Mouse (Mus musculus) heart, embryonic 14.5 days (tissue): Measurements from ENCODE around the gene Rbbp4. TPM values are rescaled to one million over a fixed set of nuclear protein-coding genes. Genes with fewer than 3 reads are reported as not detected.

ENCODE experiments used
- ATAC-seq: fragments of 200-750 bp; cut with Nextera tagmentation; 2 replicates; pipeline ENCODE4 v1.8.0; 2017; ENCODE audit warnings: low read depth, moderate TSS enrichment; ENCODE audit not compliant: insufficient number of reproducible peaks, insufficient read depth, low FRiP score
- H3K27ac ChIP-seq, 2 experiments: fragments of 200-500 bp in 1 of 2; fragments of 300-500 bp in 1 of 2; sonication (generic) in 1 of 2; replicated peaks in 1 of 2; 2 replicates each; pipeline ENCODE4 v1.5.1; 2012 to 2014; ENCODE audit warnings: low read depth in 2 of 2, low read length in 2 of 2, control low read depth in 1 of 2, mild to moderate bottlenecking in 1 of 2, mixed read lengths in 1 of 2; ENCODE audit not compliant: control insufficient read depth in 1 of 2, insufficient read depth in 1 of 2
- H3K27me3 ChIP-seq: fragments of 300-500 bp; sonication (generic); 2 replicates; pipeline ENCODE4 v1.6.1; 2014; ENCODE audit warnings: mild to moderate bottlenecking, low read length, control low read depth; ENCODE audit not compliant: control insufficient read depth, insufficient read depth
- H3K36me3 ChIP-seq: fragments of 300-500 bp; sonication (generic); 2 replicates; pipeline ENCODE4 v1.6.1; 2014; ENCODE audit warnings: mild to moderate bottlenecking, control low read depth, low read length, mixed read lengths; ENCODE audit not compliant: control insufficient read depth, insufficient read depth
- H3K4me1 ChIP-seq, 2 experiments: fragments of 200-500 bp in 1 of 2; fragments of 300-500 bp in 1 of 2; sonication (generic) in 1 of 2; 2 replicates each; pipeline ENCODE4 v1.6.1; 2012 to 2014; ENCODE audit warnings: low read length in 2 of 2, control low read depth in 1 of 2, mixed read lengths in 1 of 2; ENCODE audit not compliant: control insufficient read depth in 2 of 2, insufficient read depth in 2 of 2
- H3K4me2 ChIP-seq: fragments of 300-500 bp; sonication (generic); 2 replicates; pipeline ENCODE4 v1.6.1; 2014; ENCODE audit warnings: mild to moderate bottlenecking, low read length
- H3K4me3 ChIP-seq, 2 experiments: fragments of 200-500 bp in 1 of 2; fragments of 300-500 bp in 1 of 2; sonication (generic) in 1 of 2; 2 replicates each; pipeline ENCODE4 v1.5.1; 2012 to 2014; ENCODE audit warnings: low read length in 2 of 2, mild to moderate bottlenecking in 2 of 2, control low read depth in 1 of 2, low read depth in 1 of 2, moderate library complexity in 1 of 2; ENCODE audit not compliant: control insufficient read depth in 1 of 2, insufficient read depth in 1 of 2
- H3K9ac ChIP-seq: fragments of 300-500 bp; sonication (generic); 2 replicates; pipeline ENCODE4 v1.6.1; 2014; ENCODE audit warnings: mild to moderate bottlenecking, low read length
- H3K9me3 ChIP-seq: fragments of 300-500 bp; sonication (generic); 2 replicates; pipeline ENCODE4 v1.6.1; 2016; ENCODE audit warnings: low read length, control low read depth; ENCODE audit not compliant: control insufficient read depth
- WGBS: fragments of 180-500 bp; shearing (Covaris S2); extraction: QIAGEN DNeasy Blood & Tissue Kit; methylation state at CpG from one replicate; pipeline ENCODE4 v1.1.7; 2014; 5-methylcytosine and 5-hydroxymethylcytosine counted together
- polyA plus RNA-seq: library from polyadenylated mRNA; unstranded; fragments of >200 nt; fragmentation: Nextera tagmentation; extraction: Ambion mirVana; gene quantifications from 2 replicates; pipeline ENCODE4 v1.2.1, GENCODE M21; 2014

The Rbbp4 gene
- polyA plus RNA-seq, 1 experiment from 2014 or later: 263 TPM

DNA sequence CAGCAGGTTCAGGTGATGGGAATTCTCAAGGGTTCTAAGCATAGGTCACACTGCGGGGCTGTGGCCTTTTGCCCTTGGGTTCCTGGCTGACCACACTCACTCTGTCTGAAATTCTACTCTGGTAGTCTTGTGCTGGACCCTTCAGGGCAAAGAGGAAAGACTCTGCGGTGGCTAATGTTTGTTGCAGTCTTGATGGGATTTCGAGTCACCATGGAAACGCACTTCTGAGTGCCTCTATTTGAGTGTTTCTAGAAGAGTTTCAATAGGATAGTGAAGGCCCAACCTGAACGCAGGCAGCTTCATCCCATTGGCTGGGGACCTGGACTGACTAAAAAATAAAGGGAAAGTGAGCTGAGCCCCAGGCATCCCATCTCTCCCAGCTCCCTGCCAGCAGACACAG lies 68.3 kb downstream of the Rbbp4 start:
- Histone ChIP-seq H3K27ac (no peak overlapping the region), H3K9ac (no peak overlapping the region), H3K36me3 (no peaks in the 10 kb centered on the region), H3K4me2 (no peak overlapping the region), H3K4me1 (peaks cover 6 to 8% of the 10 kb centered on the region in 2 experiments; a peak in 1 of 4 replicates), H3K4me3 (no peak overlapping the region), H3K9me3 (no peaks in the 10 kb centered on the region), H3K27me3 (0 out of 2 replicates have a peak, but pooled peaks cover 3% of the 10 kb centered on the region)
- 83% methylated on average over 5 of the region's 5 CpGs for WGBS
- no peak for ATAC-seq

DNA sequence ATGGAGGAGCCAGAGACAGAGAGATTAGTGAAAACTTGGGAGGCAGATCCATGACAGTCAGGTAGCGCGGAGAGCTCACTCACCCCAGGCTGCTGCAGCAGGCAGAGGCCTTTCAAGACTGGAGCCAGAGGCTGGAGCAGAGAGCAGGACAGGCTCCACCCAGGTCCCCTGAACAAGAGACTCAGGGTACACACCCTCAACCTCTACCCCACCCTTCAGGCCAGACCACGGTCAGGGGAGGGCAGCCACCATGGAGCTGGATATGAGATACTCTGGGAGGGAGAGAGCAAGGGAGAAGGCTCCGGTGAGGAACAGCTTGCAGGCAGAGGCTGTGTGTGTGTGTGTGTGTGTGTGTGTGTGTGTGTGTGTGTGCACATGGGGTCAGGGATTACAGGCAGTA lies 69.0 kb downstream of the Rbbp4 start:
- no peak overlapping the region for H3K27ac ChIP-seq
- H3K9ac ChIP-seq: no peak overlapping the region
- peaks cover 6 to 8% of the 10 kb centered on the region in 2 experiments; a peak in 1 of 4 replicates for H3K4me1 ChIP-seq
- H3K4me2 ChIP-seq: no peak overlapping the region
- no peaks in the 10 kb centered on the region for H3K9me3 ChIP-seq
- WGBS: 80% methylated on average over 4 of the region's 4 CpGs
- no peak for ATAC-seq
- 0 out of 2 replicates have a peak, but pooled peaks cover 4% of the 10 kb centered on the region for H3K27me3 ChIP-seq
- H3K4me3 ChIP-seq: no peak overlapping the region
- H3K36me3 ChIP-seq: no peaks in the 10 kb centered on the region

DNA sequence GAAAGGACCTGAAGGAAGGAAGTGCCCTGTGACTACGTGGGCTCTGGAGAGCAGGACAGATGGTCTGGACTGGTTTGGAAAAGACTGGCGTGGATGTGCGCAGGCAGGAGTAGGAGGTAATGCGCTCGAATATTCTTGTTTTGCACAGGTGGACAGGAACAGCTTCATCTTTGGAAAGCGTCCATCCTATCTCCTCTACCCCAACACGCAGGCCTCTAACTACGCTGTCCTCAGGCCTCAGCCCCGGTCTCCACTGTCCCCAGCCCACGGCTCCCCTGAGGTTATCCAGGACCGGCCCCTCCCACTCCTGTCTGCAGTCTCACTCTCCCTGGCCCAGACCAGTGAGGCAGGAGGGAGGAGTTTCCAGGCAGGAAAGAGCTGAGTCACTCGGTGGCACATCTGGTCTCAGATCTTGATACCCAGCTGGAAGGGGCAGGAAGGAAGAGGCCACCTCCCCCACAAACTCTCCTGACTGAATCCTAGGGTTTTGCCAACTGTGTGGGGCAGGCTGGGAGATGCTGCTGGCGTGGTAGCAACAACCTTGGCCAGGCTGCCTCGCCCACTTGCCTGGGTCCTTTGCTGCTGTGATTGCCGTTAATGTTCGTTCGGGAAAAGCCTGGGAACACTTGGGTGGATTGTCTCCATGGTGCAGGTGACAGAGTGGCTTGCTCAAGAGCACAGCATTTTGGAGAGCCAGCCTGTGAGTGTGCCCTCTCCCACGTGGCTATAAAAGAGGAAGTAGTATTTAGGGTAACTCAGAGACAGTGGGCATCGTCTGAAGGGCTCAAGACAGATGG lies 71.7 kb downstream of the Rbbp4 start:
- H3K4me1 ChIP-seq: peaks cover 6 to 8% of the 10 kb centered on the region in 2 experiments; a peak in 1 of 4 replicates
- H3K4me2 ChIP-seq: peak overlapping the region; percentile 21; the same call in 1 of the 2 replicates
- WGBS: 22% methylated on average over 19 of the region's 19 CpGs
- H3K9me3 ChIP-seq: no peaks in the 10 kb centered on the region
- H3K9ac ChIP-seq: no peak overlapping the region
- H3K27me3 ChIP-seq: peaks cover 12% of the 10 kb centered on the region; the same call in 1 of the 2 replicates
- H3K4me3 ChIP-seq: peak overlapping the region in 1 of 2 experiments; percentile 9; a peak in 1 of 4 replicates
- H3K36me3 ChIP-seq: no peaks in the 10 kb centered on the region
- H3K27ac ChIP-seq: peak overlapping the region; percentile 38 to 49; a peak in 2 of 4 replicates
- ATAC-seq: peak; percentile 79

DNA sequence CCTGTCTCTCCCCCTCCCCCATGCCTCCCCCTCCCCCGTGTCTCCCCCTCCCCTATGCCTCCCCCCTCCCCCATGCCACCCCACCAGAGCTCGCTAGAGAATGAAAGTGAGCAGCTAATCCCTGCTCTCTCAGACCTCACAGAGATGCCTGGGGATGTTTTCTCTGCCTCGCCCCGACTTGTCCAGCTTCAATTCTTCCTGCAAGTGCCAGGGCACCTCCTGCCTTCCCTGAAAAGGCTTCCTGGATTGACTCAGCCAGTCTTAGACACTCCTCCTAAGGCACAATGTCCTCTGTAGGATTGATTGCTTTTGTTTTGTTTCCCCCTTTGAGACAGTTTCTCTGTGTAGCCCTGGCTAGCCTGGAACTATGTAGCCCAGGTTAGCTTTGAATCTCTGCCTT lies 74.0 kb downstream of the Rbbp4 start, which contains the start of gene C77080:
C77080 (minus strand) TSS at position 209 of the 400 bp plus-strand sequence.
- WGBS: 18% methylated on average over 2 of the region's 4 CpGs
- Histone ChIP-seq H3K4me2 (no peak within 1 kb of the TSS), H3K4me3 (no peak within 1 kb of the TSS), H3K36me3 (no peaks in the 10 kb centered on the region), H3K9me3 (no peaks in the 10 kb centered on the region), H3K4me1 (peaks cover 14 to 15% of the 10 kb centered on the region in 2 experiments), H3K27me3 (peaks cover 12% of the 10 kb centered on the region; the same call in 1 of the 2 replicates), H3K9ac (no peak within 1 kb of the TSS), H3K27ac (no peak within 1 kb of the TSS; a peak in 1 of 4 replicates)
- no peak for ATAC-seq

DNA sequence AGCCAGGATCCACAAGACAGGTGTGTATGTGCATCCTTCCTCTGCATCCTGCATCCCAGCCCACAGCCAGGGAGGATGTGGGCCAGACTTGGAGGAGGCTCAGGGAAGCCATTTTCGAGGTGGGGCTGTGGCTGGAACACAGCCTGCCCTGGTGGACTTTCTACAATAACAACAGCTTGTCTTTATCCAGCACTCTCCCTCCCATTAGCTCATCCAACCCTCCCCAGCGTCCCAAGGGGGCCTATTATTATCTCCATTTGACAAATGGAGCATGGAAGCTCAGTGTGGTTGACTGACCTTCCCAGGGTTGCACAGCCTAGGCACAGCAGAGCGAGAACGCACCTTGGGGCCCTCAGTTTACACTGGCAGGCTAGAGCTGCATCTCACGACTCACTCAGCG lies 74.5 kb downstream of the Rbbp4 start:
- Histone ChIP-seq H3K27me3 (peaks cover 12% of the 10 kb centered on the region; the same call in 1 of the 2 replicates), H3K4me2 (no peak overlapping the region), H3K36me3 (no peaks in the 10 kb centered on the region), H3K9me3 (no peaks in the 10 kb centered on the region), H3K9ac (no peak overlapping the region), H3K27ac (no peak overlapping the region; a peak in 1 of 4 replicates), H3K4me1 (peaks cover 18% of the 10 kb centered on the region in 2 experiments), H3K4me3 (no peak overlapping the region)
- 14% methylated on average over 6 of the region's 6 CpGs for WGBS
- no peak for ATAC-seq

DNA sequence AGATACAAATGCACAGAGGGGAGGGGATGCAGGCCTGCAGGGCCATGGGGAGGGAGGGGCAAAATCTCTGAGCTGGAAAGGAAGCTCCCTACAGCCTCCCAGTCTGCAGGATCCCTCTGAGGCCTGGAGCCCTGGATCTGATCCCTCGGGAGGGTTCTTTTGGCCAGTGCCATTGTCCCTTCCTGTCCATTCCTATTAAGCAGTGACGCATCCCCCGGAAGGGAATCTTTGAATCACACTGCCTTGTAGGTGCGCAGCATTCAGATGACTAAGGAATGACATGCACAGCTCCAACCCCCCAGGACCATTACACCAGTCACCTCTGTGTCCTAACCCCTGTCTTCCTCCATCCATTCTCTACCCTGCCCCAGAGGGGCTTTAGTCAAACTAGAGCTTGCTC lies 76.1 kb downstream of the Rbbp4 start:
- Histone ChIP-seq H3K36me3 (no peaks in the 10 kb centered on the region), H3K27me3 (peaks cover 12% of the 10 kb centered on the region; the same call in 1 of the 2 replicates), H3K4me2 (no peak overlapping the region), H3K9ac (no peak overlapping the region), H3K4me1 (peaks cover 18% of the 10 kb centered on the region in 2 experiments), H3K27ac (no peak overlapping the region), H3K4me3 (no peak overlapping the region), H3K9me3 (no peaks in the 10 kb centered on the region)
- 62% methylated on average over 4 of the region's 4 CpGs for WGBS
- ATAC-seq: no peak
